Mouse (Mus musculus) brain, adult 10 weeks (tissue): ENCODE data around the gene Pam16. TPM values are rescaled to one million over a fixed set of nuclear protein-coding genes. Genes with fewer than 3 reads are reported as not detected.

ENCODE experiments used
- polyA plus RNA-seq: library from polyadenylated mRNA; stranded (reverse); fragments of 350-450 nt; fragmentation: Illumina TruSeq; extraction: RNeasy Lipid Tissue Mini Kit (QIAGEN cat#74804); gene quantifications from one replicate; pipeline ENCODE4 v1.2.3, GENCODE M21; 2015; ENCODE audit warnings: low read depth, low replicate concordance

Gene Pam16
- 135 TPM for polyA plus RNA-seq

DNA sequence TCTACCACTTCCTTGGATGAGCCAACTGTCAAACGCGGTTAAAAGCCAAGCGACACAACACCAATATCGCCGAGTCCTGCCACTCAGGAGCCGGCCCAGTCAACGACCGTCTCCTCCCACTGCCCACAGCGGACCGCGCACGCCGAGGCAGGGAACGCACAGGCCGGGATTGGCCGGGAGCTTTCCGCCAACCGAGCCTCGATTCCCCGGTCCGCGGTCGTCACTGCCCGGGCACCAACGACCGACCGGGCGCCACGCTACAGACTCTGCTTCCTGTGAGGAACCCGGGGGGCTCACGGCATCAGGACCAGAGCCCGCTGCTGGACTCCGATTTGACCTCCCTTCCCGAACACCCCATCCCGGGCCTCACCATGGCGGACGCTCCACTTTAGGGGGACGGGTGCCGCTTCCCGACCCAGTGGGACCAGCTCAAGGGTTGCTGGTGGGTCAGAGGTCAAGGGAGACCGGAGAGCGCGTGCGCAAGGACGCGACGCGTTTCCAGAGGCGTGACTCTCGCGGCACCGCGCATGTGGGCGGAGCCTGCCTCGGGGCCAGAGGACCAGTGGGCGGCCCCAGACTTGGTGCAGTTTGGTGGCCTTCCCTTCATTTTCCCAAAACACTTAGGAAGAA lies at the start of gene Pam16:
TSS of gene Pam16 (minus strand) at position 508 of the 630 bp plus-strand sequence.

GRCm38 (mm10) chr16:4639831-4640237 lies 15.0 kb upstream of the Pam16 start, which contains the start of the genes Vasn and Dnaja3:
Vasn (plus strand) TSS chr16:4639941.
Dnaja3 (plus strand) TSS chr16:4639989.

GRCm38 (mm10) chr16:4593971-4594813 lies 30.6 kb downstream of the Pam16 start, which contains the start of gene Glis2:
Glis2 (plus strand) TSS chr16:4594713.

Other genes with a start within 250 kb of the Pam16 start
- gene Adcy9, start 204.5 kb downstream of the Pam16 start, polyA plus RNA-seq, result 28.0 TPM
- 14.6 TPM for gene Srl, start 83.2 kb downstream of the Pam16 start, polyA plus RNA-seq
- 2.7 TPM for gene Tfap4, start 65.1 kb downstream of the Pam16 start, polyA plus RNA-seq
- gene Glis2, start 30.3 kb downstream of the Pam16 start, polyA plus RNA-seq, result 8.2 TPM
- 9.1 TPM for gene Vasn, start 15.0 kb upstream of the Pam16 start, polyA plus RNA-seq
- 62.1 TPM for gene Dnaja3, start 15.0 kb upstream of the Pam16 start, polyA plus RNA-seq
- gene Coro7, start 54.8 kb upstream of the Pam16 start, polyA plus RNA-seq, result 38.0 TPM
- 23.5 TPM for gene Nmral1, start 94.4 kb upstream of the Pam16 start, polyA plus RNA-seq
- 126 TPM for gene Hmox2, start 101.4 kb upstream of the Pam16 start, polyA plus RNA-seq
- gene Cdip1, start 165.3 kb upstream of the Pam16 start, polyA plus RNA-seq, result 251 TPM
- not detected for gene 4930562C15Rik, start 210.4 kb upstream of the Pam16 start, polyA plus RNA-seq